Mouse (Mus musculus) testis, adult 2 months (tissue): ENCODE data around the gene Ceacam3. TPM values are rescaled to one million over a fixed set of nuclear protein-coding genes. Genes with fewer than 3 reads are reported as not detected.

Experiments used
- H3K27ac ChIP-seq: fragments of 200-500 bp; 2 replicates; pipeline ENCODE4 v1.5.1; 2012; ENCODE audit warnings: low read depth, low read length; ENCODE audit not compliant: control insufficient read depth, insufficient read depth
- H3K27me3 ChIP-seq: fragments of 200-500 bp; 2 replicates; pipeline ENCODE4 v1.6.1; 2012; ENCODE audit warnings: mild to moderate bottlenecking, low read length, moderate library complexity; ENCODE audit not compliant: control insufficient read depth, insufficient read depth
- H3K36me3 ChIP-seq: fragments of 200-500 bp; 2 replicates; pipeline ENCODE4 v1.6.1; 2012; ENCODE audit warnings: mild to moderate bottlenecking, low read length; ENCODE audit not compliant: control insufficient read depth, insufficient read depth
- H3K4me1 ChIP-seq: fragments of 200-500 bp; 2 replicates; pipeline ENCODE4 v1.6.1; 2012; ENCODE audit warnings: low read length; ENCODE audit not compliant: control insufficient read depth, insufficient read depth
- H3K4me3 ChIP-seq: fragments of 200-500 bp; 2 replicates; pipeline ENCODE4 v1.5.1; 2012; ENCODE audit warnings: low read depth, mild to moderate bottlenecking, low read length, moderate library complexity, mixed read lengths; ENCODE audit not compliant: control insufficient read depth
- CTCF ChIP-seq: fragments of 200-500 bp; IDR thresholded peaks from 2 replicates; pipeline ENCODE4 v1.5.1; 2012; ENCODE audit warnings: low read depth, mild to moderate bottlenecking, inconsistent platforms, low read length, moderate library complexity; ENCODE audit not compliant: control insufficient read depth, insufficient read depth, insufficient replicate concordance
- POLR2A ChIP-seq: fragments of 200-500 bp; IDR thresholded peaks from 2 replicates; pipeline ENCODE4 v1.6.1; 2012; ENCODE audit warnings: low read depth, mild to moderate bottlenecking, inconsistent platforms, low read length, moderate library complexity; ENCODE audit not compliant: control insufficient read depth
- polyA plus RNA-seq: library from polyadenylated mRNA; depleted of rRNA; stranded (reverse); fragments of >200 nt; gene quantifications from 2 replicates; pipeline ENCODE4 v1.2.3, GENCODE M21; 2012; rRNA removed

Gene Ceacam3
- polyA plus RNA-seq, 1 experiment: 0.41 TPM

DNA sequence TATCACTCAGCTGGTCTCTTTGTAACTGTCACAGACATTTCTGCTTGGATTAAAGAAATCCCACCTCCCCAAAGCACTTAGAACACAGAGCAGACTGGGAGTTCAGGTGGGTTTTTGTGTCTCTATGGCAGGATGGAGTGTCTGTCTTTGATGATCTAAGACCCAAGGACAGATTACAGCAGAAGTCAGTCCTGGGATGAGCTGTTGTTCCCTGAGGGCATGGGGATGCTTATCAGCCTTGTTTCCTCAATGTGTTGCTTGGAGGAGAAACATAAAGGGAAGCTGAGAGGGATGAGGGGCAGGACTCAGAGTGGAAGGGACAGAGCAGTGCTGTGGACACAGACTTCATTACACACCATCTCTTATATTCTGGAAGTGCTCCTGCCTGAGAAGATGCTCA, 53.1 kb downstream of the Ceacam3 start, which contains the start of gene Psg29:
Gene Psg29, plus strand, starts transcription at position 301 of the 400 bp plus-strand sequence.
- Histone ChIP-seq H3K27me3 (no peaks in the 10 kb centered on the region), H3K27ac (no peak within 1 kb of the TSS), H3K4me1 (no peaks in the 10 kb centered on the region), H3K36me3 (no peaks in the 10 kb centered on the region), H3K4me3 (no peak within 1 kb of the TSS)
- TF ChIP-seq POLR2A (no peak), CTCF (no peak)

DNA sequence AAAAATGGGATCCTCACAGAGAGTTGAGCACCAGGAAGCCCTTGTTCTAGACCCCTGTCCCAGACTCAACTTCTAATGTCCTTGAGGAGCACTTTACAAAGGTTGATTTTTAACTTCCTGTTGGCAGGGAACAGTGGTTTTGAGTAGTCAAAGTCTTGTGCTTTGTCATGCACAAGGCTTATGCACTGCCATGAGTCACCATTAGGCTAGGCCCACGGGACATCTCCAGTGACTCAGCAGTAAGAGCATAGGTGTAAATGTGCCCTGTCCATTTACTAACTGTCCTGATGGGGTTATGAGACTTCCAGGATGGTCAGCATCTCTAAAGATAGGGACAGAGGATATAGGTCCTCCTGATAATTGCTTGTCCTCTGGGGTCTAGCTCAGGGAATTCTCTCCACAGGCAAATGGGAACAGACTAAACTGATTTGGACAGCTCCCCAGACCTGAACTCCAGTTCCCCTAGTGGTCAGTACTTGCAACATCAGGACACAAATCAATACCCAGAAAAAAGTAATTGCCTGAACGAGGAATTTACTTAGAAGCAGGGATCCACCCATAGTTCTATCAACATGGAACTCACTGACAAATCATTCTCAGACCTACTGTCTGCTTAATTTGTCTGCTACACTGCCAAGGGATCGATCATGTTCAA, 55.6 kb downstream of the Ceacam3 start:
- no peaks in the 10 kb centered on the region for H3K4me1 ChIP-seq
- H3K27ac ChIP-seq: no peak overlapping the region
- H3K36me3 ChIP-seq: no peaks in the 10 kb centered on the region
- TF ChIP-seq CTCF (no peak), POLR2A (no peak)
- no peak overlapping the region for H3K4me3 ChIP-seq
- H3K27me3 ChIP-seq: no peaks in the 10 kb centered on the region

Other genes with a start within 250 kb of the Ceacam3 start
- 0.20 and 0.26 TPM in 2 replicates for gene Ptgir, start 243.8 kb upstream of the Ceacam3 start, polyA plus RNA-seq
- 433 and 509 TPM in 2 replicates for gene Calm3, start 226.2 kb upstream of the Ceacam3 start, polyA plus RNA-seq
- gene Pnmal2, start 205.6 kb upstream of the Ceacam3 start, polyA plus RNA-seq: 34.2 and 41.6 TPM in 2 replicates
- 7.6 and 7.8 TPM in 2 replicates for gene Pnmal1, start 190.6 kb upstream of the Ceacam3 start, polyA plus RNA-seq
- 1.8 and 2.4 TPM in 2 replicates for gene Gm42372, start 167.2 kb upstream of the Ceacam3 start, polyA plus RNA-seq
- gene Ccdc8, start 157.6 kb upstream of the Ceacam3 start, polyA plus RNA-seq: 1.6 TPM in 2 replicates
- 80.7 and 84.7 TPM in 2 replicates for gene Ppp5c, start 122.4 kb upstream of the Ceacam3 start, polyA plus RNA-seq
- gene Hif3a, start 87.9 kb upstream of the Ceacam3 start, polyA plus RNA-seq: 4.4 and 6.9 TPM in 2 replicates
- 0.16 and 0.19 TPM in 2 replicates for gene Psg16, start 76.2 kb upstream of the Ceacam3 start, polyA plus RNA-seq
- gene Psg29, start 53.2 kb downstream of the Ceacam3 start, polyA plus RNA-seq: 0.19 TPM in 1 of 2 replicates, not detected in the other